Mouse (Mus musculus) heart, postnatal 36 days (tissue): ENCODE data around the gene Usp37. TPM values are rescaled to one million over a fixed set of nuclear protein-coding genes. Genes with fewer than 3 reads are reported as not detected.
A peak's percentile ranks its signal among the peaks of the same experiment; 100 is the strongest.

ENCODE experiments used
- DNase-seq, 2 experiments: peaks; one replicate each; pipeline ENCODE4 v3.0.0; 2021 to 2022
- intact Hi-C: fragments of 180-260 bp; cut with DNase I; formaldehyde crosslinking; loops from one replicate; pipeline ENCODE4 v1.15.1; 2025
- total RNA-seq, 2 experiments: library from RNA; stranded (reverse); gene quantifications; 2 replicates each; pipeline ENCODE4 v1.2.3; 2021

Usp37 gene
- total RNA-seq, 2 experiments from 2014 or later = 6.7 to 10.1 TPM

DNA sequence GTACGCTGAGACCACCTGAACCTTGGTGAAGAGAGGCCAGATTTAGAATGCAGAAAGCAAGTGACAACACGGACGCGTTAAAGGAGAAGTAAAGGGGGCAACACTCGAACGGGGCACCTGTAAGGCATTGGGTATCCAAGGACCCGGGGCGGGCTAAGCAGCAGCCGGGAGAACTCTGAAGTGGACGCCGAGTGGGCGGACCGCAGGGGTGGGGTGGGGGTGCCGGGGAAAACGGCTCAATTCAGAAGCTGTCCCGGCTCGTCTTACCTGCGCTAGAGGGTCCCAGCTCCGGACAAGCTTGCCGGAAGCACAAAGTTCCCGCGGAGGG lies 38.7 kb downstream of the Usp37 start:
- intact Hi-C loops = loop anchor here (5.0 kb wide), 1 partner anchor 82 kb away; the partner anchor contains the start of genes Bcs1l and Zfp142
- DNase-seq = no peak

GRCm38 (mm10) chr1:74501106-74501505 lies 43.0 kb downstream of the Usp37 start:
- intact Hi-C loops = no loop called here
- no peak for DNase-seq

- DNase-seq = no peak
- intact Hi-C loops = no loop called here
These were observed 58.3 kb downstream of the Usp37 start for GRCm38 (mm10) chr1:74485792-74486191.

DNA sequence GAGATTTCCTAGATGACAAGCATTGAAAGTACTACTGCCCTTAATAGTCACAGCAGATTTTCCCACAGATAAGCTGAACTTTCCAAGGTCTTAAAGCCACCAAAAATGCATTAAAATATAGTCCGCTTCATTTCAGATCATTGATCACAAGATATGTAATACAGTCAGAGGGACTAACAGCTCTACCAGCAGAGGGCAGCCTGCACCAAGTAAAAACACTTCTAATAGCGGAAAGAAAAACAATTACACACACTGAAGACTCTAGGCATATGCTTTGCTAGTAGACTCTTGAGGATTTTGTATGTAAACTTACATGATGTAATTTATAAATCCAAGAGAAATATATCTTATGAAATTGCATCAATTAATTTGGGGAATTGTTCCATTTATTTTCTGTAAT lies 83.8 kb downstream of the Usp37 start:
- intact Hi-C loops = loop anchor here (1.0 kb wide), 1 partner anchor 299 kb away; no protein-coding TSS in a partner anchor
- DNase-seq = peak; percentile 13 to 41

DNA sequence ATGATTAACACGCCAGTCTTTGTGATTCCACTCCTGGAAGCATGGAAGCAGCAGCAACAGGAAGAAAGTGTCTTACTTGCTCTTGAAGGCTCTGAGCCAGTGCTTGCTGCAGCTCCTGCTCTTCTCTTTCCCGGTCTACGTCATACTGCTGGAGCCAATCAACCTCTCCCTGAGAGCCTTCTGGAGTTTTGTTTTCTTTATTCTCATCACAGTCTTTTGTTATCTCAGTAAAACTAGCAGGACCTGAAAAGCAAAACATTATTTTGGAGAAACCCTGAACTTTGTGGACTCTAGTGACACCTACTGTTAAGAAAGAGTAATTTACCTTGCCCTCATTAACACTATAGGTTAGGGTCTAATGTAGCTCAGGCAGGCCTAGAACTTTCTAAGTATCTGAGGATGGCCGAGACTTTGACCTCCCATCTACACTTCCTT lies 91.5 kb downstream of the Usp37 start:
- intact Hi-C loops = loop anchor here (1.0 to 2.0 kb wide), 5 partner anchors 54 to 247 kb away; partner anchors contain the start of genes Aamp, Catip and Pnkd
- peak; percentile 13 to 34 for DNase-seq

DNA sequence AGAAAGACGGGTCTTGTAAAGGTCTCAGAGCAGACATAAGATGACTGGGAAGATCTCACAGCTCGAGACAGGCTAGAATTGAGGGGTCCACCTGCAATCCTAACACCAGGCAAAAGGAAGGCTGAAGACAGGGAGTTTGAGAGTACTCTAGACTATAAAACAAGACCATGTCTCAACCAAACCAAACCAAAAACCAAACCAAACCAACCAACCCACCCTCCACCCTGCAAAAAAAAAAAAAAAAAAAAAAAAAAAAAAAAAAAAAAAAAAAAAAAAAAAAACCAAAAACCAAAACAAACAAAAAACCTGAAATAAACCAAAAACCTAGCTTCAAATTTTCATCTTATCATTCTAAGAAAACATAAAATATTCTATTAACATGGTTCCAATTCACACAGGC lies 99.5 kb downstream of the Usp37 start:
- DNase-seq = no peak
- intact Hi-C loops = no loop called here

GRCm38 (mm10) chr1:74439166-74439876 lies 104.8 kb downstream of the Usp37 start:
- DNase-seq = no peak
- intact Hi-C loops = no loop called here

DNA sequence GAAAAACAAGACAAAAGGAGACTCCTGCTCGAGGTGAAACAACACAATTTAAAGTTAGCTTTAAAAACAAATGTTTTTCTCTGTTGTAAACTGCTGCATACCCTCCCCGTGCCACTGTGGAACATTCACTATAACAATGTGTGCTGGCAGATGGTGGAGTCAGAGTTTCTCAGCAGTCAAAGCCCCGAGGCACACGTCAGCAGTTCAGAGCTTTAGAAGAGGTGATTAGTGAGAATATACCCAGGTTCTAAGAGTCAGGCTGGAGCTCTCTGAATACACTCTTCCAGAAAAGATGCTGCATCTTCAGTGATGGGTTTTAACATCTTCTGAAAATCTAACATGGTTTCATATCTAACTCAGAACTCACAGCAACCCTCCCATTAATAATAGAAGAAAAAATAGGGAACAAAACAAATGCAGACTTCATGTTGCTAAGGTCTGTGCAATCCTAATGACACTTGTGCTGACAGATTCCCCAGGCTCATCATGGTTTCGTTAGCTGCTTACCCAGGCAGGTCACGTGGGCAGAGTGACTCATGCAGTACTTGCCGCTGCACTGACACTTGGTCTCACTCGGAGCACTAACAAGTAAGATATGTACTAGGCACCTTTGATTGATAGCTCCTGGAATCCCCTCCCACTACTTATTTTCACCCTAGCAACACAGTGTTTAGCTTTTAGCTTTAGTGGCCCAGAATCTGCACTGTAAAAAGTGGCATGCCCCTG lies 106.2 kb downstream of the Usp37 start:
- intact Hi-C loops = no loop called here
- peak; percentile 35 for DNase-seq

DNA sequence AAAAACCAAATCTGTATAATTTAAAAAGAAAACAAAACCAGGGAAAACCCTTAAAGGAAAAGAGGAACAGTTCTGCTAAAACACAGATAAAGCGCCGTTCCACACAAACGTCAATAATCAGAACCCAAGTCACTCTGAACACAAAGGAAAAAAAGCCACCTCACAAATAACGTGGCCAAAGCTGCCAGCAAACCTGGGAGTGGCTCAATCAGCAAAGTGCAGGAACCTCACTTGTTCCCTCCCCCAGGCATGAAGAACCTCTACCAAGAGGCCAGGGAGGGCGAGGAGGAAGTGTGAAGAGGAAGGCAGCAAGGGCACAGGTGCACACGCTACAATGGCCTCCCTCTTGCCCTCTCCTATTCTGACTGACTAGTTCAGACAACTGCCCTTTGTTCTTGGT lies 108.5 kb downstream of the Usp37 start:
- DNase-seq = no peak

DNA sequence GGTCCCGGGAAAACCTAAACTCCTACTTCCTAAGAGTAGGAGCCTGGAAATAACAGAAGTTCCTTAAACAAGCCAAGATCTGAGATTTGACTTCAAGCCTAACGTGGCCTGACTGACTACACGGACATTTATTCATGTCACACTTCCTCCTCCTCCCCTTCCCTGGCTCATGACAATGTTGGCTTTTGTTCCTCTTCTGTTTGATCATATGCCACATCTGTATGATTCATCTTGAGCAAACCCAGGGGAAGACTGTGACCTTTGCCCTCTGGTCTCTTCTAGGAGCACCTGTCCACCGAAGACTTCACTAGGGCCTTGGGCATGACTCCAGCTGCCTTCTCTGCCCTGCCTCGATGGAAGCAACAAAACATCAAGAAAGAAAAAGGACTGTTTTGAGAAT lies 109.5 kb downstream of the Usp37 start:
- no peak for DNase-seq
- intact Hi-C loops = no loop called here

More for the DNA sequence above, 108.5 kb downstream of the Usp37 start:
- intact Hi-C loops = no loop called here

GRCm38 (mm10) chr1:74433220-74433619 lies 110.9 kb downstream of the Usp37 start:
- intact Hi-C loops = no loop called here
- DNase-seq = no peak

DNA sequence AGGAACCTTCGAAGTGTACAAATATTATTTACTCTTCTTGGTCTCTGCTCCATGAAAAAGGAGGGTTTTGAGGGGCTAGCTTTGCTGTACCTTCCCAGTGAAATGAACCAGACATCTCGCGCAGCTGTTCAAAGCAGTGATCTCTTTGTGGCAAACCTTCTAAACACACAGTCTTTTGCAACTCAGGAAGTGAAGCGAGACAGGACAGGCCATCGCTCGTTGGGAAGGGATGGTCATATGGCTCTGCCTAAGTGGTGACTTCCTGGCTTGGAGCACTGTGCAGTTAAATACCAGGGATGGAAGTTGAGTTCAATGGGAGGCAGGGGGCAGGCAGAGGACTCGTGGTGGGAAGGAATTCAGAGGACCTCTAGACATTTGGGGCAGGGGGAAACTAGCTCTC lies 118.2 kb downstream of the Usp37 start:
- no peak for DNase-seq
- intact Hi-C loops = no loop called here

DNA sequence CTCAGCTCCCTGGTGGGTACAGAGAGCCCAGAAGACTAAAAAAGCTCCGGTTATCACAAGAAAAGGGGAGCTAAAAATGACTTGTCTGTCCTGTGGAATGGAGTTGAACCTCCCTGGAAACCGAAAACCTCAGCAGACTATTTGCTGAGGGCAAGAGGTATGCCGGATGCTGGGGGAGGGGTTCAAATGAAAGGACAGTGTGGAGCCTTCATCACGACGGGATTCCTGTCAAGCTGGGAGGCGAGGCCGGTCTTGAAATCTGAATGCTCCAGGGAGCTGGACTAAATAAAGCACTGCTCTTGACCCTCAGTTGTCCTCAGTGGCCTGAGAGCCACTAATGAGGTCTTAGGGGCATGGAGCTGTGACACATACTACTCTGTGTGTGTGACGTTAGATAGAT lies 120.9 kb downstream of the Usp37 start:
- DNase-seq = no peak
- intact Hi-C loops = no loop called here

GRCm38 (mm10) chr1:74419440-74419794 lies 124.7 kb downstream of the Usp37 start:
- intact Hi-C loops = no loop called here
- peak; percentile 21 to 27 for DNase-seq

- intact Hi-C loops = no loop called here
- peak in 1 of 2 experiments; percentile 25 for DNase-seq
These were observed 125.2 kb downstream of the Usp37 start for GRCm38 (mm10) chr1:74418747-74419439.

GRCm38 (mm10) chr1:74415143-74415542 lies 128.9 kb downstream of the Usp37 start:
- no peak for DNase-seq
- intact Hi-C loops = no loop called here

DNA sequence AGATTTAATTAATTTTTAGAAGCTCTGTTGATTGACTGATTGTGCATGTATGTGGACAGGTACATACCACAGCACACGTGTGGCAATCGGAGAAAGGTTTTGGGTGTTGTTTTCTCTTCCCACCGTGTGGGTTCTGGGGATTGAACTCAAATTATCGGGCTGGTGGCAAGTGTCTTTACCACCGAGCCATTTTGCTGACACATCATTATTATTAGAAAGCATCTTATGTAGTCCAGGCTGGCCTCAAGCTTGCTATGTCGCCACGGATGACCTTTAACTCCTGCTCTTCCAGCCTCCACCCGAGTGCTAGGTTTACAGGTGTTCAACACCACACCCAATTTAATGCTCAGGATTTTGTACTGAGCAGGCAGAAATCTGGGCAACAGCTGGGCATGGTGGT lies 131.4 kb downstream of the Usp37 start:
- DNase-seq = no peak
- intact Hi-C loops = no loop called here

DNA sequence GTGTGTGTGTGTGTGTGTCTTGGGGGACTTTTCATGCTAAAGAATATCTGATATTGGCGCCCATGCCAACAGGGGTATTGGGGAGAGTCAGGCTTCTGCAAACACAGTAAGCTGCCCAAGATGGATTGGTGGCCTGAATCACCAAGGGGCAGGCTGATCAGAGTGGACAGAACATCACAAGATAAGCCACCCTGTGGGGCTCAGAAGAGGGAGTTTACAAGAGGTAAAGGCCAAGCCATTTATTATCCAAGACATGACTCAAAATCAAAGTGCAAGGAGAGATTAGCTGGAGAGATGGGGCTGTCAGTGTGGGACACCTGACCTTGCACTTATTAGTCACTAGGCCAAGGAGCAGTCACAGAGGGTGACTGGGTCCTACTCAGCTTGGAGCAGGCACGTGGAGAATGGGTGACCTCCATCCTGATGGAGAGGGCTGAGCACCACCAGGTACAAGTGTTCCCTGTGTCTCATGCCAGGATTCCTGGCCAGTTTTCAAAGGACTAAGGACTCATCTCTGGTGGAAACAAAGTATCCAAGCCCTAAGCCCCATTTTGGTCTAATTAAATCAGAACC lies 132.2 kb downstream of the Usp37 start:
- intact Hi-C loops = no loop called here
- no peak for DNase-seq

- no peak for DNase-seq
- intact Hi-C loops = no loop called here
These were observed 135.2 kb downstream of the Usp37 start, which contains the start of gene Vil1 for GRCm38 (mm10) chr1:74408589-74409504. Gene Vil1 (plus strand): TSS chr1:74409376.

DNA sequence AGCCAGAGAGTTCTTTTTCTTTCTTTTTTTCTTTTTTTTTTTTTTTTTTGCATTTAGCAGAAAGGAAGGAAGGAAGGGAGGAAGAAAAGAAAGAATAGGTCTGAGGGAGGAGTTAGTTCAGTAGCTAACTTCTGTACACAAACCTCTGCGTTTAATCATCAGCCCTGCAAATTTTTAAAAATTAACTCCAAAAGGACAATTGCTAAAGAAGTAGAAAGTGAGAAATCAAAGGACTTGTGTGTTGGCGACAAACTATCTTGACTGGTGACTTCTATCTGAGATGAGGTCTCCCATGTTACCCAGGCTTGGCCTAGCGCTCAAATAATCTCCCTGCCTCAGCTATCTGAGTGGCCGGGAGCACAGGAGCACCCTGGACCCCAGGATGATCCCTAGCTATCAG lies 139.9 kb downstream of the Usp37 start:
- intact Hi-C loops = no loop called here
- DNase-seq = no peak
